Mouse (Mus musculus): Measurements from ENCODE around the gene Tpbg. TPM values are rescaled to one million over a fixed set of nuclear protein-coding genes. Genes with fewer than 3 reads are reported as not detected.

Tpbg gene
- 0.10 and 0.14 TPM in 2 replicates for polyA plus RNA-seq (2012; rRNA removed)

DNA sequence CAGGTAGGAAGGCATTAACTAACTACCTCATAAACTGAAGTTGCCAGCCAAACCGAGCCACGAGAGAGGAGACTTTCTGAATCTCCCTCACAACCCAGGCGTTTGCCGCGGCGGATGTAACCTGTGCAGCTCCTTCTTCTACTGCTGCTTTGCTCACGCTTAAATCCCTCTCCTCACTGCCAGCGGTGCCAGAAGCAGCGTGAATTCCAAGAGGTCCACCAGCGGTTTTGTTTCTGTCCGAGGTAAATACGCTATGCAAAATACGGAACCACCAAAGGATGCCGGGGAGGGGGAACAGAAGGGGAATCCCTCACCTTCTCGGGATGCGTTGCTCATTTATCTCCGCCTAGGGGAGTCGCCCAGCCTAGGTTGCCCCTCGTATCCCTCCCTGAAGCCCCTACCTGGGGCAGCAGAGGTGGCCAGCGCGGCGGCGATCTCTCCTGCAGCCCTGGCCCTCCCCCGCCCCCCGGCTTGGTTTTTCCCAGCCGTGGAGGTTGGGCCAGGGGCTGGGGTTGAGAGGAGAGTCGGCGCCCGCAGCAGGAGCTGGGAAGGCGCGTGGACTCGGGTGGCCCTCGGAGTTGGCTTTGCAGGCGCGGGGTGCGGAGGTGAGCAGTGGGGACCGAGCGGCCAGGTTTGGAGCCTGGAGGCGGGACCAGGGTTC is at the start of gene Tpbg:
Tpbg (plus strand) TSS at position 30 of the 661 bp plus-strand sequence.

Other genes with a start within 250 kb of the Tpbg start
- 10.4 and 10.8 TPM in 2 replicates for gene Ibtk, start 93.0 kb upstream of the Tpbg start, polyA plus RNA-seq (2012; rRNA removed)

Data from liver, embryonic 18 days (tissue).